Mouse (Mus musculus): ENCODE measurements around the gene Pde2a.

DNA sequence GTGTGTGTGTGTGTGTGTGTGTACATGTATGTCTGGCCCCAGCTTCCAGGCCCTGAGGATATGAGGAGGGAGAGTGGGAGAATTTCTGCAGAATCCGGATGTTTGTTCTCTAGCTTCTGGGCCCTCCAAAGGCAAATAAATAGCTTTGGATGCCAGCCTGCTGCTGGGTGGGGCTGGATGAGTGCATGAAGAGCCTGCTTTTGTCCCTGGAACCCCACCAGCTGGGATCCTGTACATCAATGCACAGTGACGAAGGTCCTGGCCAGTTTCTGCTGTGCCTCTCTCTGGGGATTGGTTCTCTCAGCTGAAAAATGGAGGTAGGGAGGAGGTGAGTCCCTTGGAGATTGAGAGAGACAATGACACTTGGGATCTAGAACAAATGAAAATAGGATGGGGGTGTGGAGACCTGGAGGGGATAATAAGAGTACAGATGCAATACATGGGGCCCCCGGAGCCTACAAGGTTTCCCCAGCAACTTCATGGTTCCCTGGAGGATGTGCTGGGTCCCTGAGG is 50.5 kb downstream of the Pde2a start:
- TF ChIP-seq POLR2AphosphoS2 (IDR thresholded peaks at IDR 0.05; ENCODE audit: low read depth, low read length) (no peak), CTCF (conservative IDR thresholded peaks at IDR 0.05 in 1 of 2, IDR thresholded peaks at IDR 0.05 in 1 of 2; ENCODE audit: low read depth in 2 of 2, low read length in 2 of 2) (no peak), RCOR1 (conservative IDR thresholded peaks at IDR 0.05; ENCODE audit: low read depth, low read length) (no peak), POLR2A (IDR thresholded peaks at IDR 0.05; ENCODE audit: low read depth, low read length) (no peak), BHLHE40 (IDR thresholded peaks at IDR 0.05; ENCODE audit: low read depth, low read length) (no peak), GABPA (IDR thresholded peaks at IDR 0.05; ENCODE audit: insufficient replicate concordance, low read depth, low read length) (no peak), EP300 (IDR thresholded peaks at IDR 0.05; ENCODE audit: low read length) (no peak), MXI1 (IDR thresholded peaks at IDR 0.05; ENCODE audit: low read depth, low read length) (no peak)

Measured in CH12.LX (cell line).